Mouse (Mus musculus): ENCODE data around the gene Tpx2.

DNA sequence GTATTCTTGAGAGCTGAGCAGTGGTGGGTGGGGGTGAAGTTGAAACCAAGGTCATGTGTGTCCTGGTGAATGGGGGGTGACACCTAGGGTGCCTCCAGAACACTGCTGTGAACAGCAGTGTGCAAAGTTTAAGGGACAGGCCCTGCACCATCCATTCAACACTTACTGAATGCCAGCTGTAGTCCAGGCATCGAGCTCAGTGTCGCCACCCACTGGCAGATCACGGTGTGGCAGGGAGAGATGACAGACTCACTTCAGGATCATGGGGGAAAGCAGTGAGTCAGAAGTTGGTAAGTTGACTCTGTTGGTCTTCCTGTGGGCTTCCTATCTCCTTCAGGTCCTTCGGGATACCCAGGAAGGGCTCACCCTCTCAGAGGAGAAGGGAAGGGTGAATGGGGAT, 92.1 kb downstream of the Tpx2 start:
- peak; percentile 87; the same call in 1 of the 2 replicates for TF ChIP-seq CTCF (IDR thresholded peaks at IDR 0.05; ENCODE audit: borderline replicate concordance, control insufficient read depth, extremely low read depth, insufficient read depth, low read length, poor library complexity)
- TF ChIP-seq POLR2A (IDR thresholded peaks at IDR 0.05; ENCODE audit: control insufficient read depth, extremely low read depth, insufficient read depth, low read length, poor library complexity) = no peak

Measured in thymus, adult 2 months (tissue).